ENCODE assay signal across 27 mouse cellular contexts in genomic region chr17:84856971-84857370, GRCm38 (mm10).
DNase-seq lines count a peak whose midpoint lies in the region.
"Had no signal": no experiment of that assay in that cellular context is flagged by ENCODE, and none has a peak within 500 bp of the region (broad histone marks: within the 10 kb centered on the region; RNA-seq: fewer than 3 reads in every experiment).

No protein-coding gene starts in this region.

- peak; percentile 27 for DNase-seq in heart, embryonic 10.5 days (ENCODE audit: low spot score)
- DNase-seq in heart, adult 8-10 months (ENCODE audit: low spot score) = no peak
- peak; percentile 29 for DNase-seq in adipocyte (ENCODE audit: low spot score)
- DNase-seq in adrenal gland, postnatal 10 days = peak; percentile 46
- peak; percentile 40 for DNase-seq in skeletal muscle tissue, adult 2 months (ENCODE audit: low read depth, low spot score)
- DNase-seq in cerebellum, adult 18-20 months = no peak
- DNase-seq: B cell, adult 2 months; cerebellum, adult 9-10 months; cerebellum, postnatal 36 days; heart, postnatal 36 days; kidney, adult 9 months; kidney, postnatal 10 days; layer of hippocampus, adult 9-11 months; liver; lung, adult 2 months; lung, postnatal 10 days; retina, postnatal 1 day; right cerebral cortex, postnatal 25 days; spleen, adult 18-20 months had no signal

- 81% methylated on average over 6 of the region's 6 CpGs for WGBS in heart, embryonic 10.5 days

- no peaks in the 10 kb centered on the region for H3K9me3 ChIP-seq in heart, embryonic 10.5 days
- H3K9me3 ChIP-seq: forebrain, embryonic 15.5 days; heart, embryonic 15.5 days; hindbrain, embryonic 12.5 days; midbrain, embryonic 15.5 days; neural tube, embryonic 15.5 days had no signal

- H3K36me3 ChIP-seq in heart, embryonic 10.5 days = no peaks in the 10 kb centered on the region
- H3K36me3 ChIP-seq: forebrain, embryonic 15.5 days; heart, embryonic 15.5 days; hindbrain, embryonic 12.5 days; midbrain, embryonic 15.5 days; neural tube, embryonic 15.5 days had no signal

- no peaks in the 10 kb centered on the region for H3K4me1 ChIP-seq in heart, embryonic 10.5 days
- H3K4me1 ChIP-seq: heart, embryonic 15.5 days; midbrain, embryonic 15.5 days had no signal

- H3K4me3 ChIP-seq in heart, embryonic 10.5 days = no peak overlapping the region
- H3K4me3 ChIP-seq: forebrain, embryonic 15.5 days; heart, embryonic 15.5 days; hindbrain, embryonic 12.5 days; midbrain, embryonic 15.5 days; neural tube, embryonic 15.5 days had no signal

- peaks cover 4% of the 10 kb centered on the region; the same call in 1 of the 2 replicates for H3K27me3 ChIP-seq in heart, embryonic 10.5 days (ENCODE audit: insufficient read depth, poor library complexity, severe bottlenecking)
- H3K27me3 ChIP-seq: forebrain, embryonic 15.5 days; heart, embryonic 15.5 days; hindbrain, embryonic 12.5 days; midbrain, embryonic 15.5 days; neural tube, embryonic 15.5 days had no signal

- H3K27ac ChIP-seq in heart, embryonic 10.5 days = no peak overlapping the region
- H3K27ac ChIP-seq: forebrain, embryonic 15.5 days; heart, embryonic 15.5 days; hindbrain, embryonic 12.5 days; hindbrain, postnatal 0 days; liver, embryonic 14.5 days; macrophage; midbrain, embryonic 15.5 days; neural tube, embryonic 15.5 days had no signal

Comparison
In these comparisons a context has a peak if more than half of its experiments do, and no peak if none do; other contexts are left out.
1. DNase-seq: peak in heart, embryonic 10.5 days (single experiment), adipocyte (single experiment), adrenal gland, postnatal 10 days (single experiment) and skeletal muscle tissue, adult 2 months (single experiment); none in heart, adult 8-10 months (single experiment) and cerebellum, adult 18-20 months (0 of 2).